10 mouse cellular contexts compared by ENCODE assay signal in genomic region chr10:121585056-121585790, GRCm38 (mm10). TPM values are rescaled to one million over a fixed set of nuclear protein-coding genes. Genes with fewer than 3 reads are reported as not detected.
DNase-seq lines count a peak whose midpoint lies in the region; ATAC-seq and TF ChIP-seq lines count a peak whose summit lies in the region.
"Had no signal": no experiment of that assay in that cellular context is flagged by ENCODE, and none has a peak within 500 bp of the region (broad histone marks: within the 10 kb centered on the region; RNA-seq: fewer than 3 reads in every experiment).

No protein-coding gene starts in this region.

- peak overlapping the region; percentile 70 for H3K4me2 ChIP-seq in lung, embryonic 16.5 days (ENCODE audit: low read depth, low read length)
- peak overlapping the region; percentile 82 for H3K4me2 ChIP-seq in forebrain, embryonic 14.5 days (ENCODE audit: low read length)
- peak overlapping the region; percentile 84 for H3K4me2 ChIP-seq in liver, embryonic 14.5 days (ENCODE audit: low read depth)
- peak overlapping the region; percentile 69 for H3K4me2 ChIP-seq in stomach, postnatal 0 days (replicated peaks; ENCODE audit: low read depth)

- WGBS in lung, embryonic 16.5 days = 78% methylated on average over 20 of the region's 20 CpGs
- 90% methylated on average over 20 of the region's 20 CpGs for WGBS in forebrain, embryonic 14.5 days
- WGBS in liver, embryonic 14.5 days (ENCODE audit: insufficient replicate concordance) = 70% methylated on average over 20 of the region's 20 CpGs
- WGBS in stomach, postnatal 0 days = 73% methylated on average over 20 of the region's 20 CpGs

- no peak overlapping the region for H3K27ac ChIP-seq in lung, embryonic 16.5 days (ENCODE audit: low read length)
- H3K27ac ChIP-seq in forebrain, embryonic 14.5 days (ENCODE audit: low read depth, low read length) = no peak overlapping the region
- no peak overlapping the region for H3K27ac ChIP-seq in liver, embryonic 14.5 days
- H3K27ac ChIP-seq in stomach, postnatal 0 days (replicated peaks) = no peak overlapping the region

- H3K27me3 ChIP-seq in lung, embryonic 16.5 days (ENCODE audit: control insufficient read depth, insufficient read depth, low read depth, low read length) = no peaks in the 10 kb centered on the region
- H3K27me3 ChIP-seq in forebrain, embryonic 14.5 days (replicated peaks; ENCODE audit: control insufficient read depth, insufficient read depth, low read length) = no peaks in the 10 kb centered on the region
- H3K27me3 ChIP-seq in liver, embryonic 14.5 days (ENCODE audit: control insufficient read depth, insufficient read depth, low read length) = no peaks in the 10 kb centered on the region
- no peaks in the 10 kb centered on the region for H3K27me3 ChIP-seq in stomach, postnatal 0 days (ENCODE audit: control insufficient read depth, insufficient read depth, low read length)

- peaks cover 36% of the 10 kb centered on the region for H3K36me3 ChIP-seq in lung, embryonic 16.5 days (ENCODE audit: control insufficient read depth, insufficient read depth, low read length)
- peaks cover 43% of the 10 kb centered on the region for H3K36me3 ChIP-seq in forebrain, embryonic 14.5 days (ENCODE audit: control insufficient read depth, insufficient read depth, low read length)
- peaks cover 23% of the 10 kb centered on the region for H3K36me3 ChIP-seq in liver, embryonic 14.5 days (replicated peaks; ENCODE audit: control insufficient read depth, insufficient read depth, low read depth)
- peaks cover 10% of the 10 kb centered on the region for H3K36me3 ChIP-seq in stomach, postnatal 0 days (ENCODE audit: control insufficient read depth, insufficient read depth, low read length)

- TF ChIP-seq EP300 in liver, embryonic 14.5 days (IDR thresholded peaks at IDR 0.05; ENCODE audit: low read depth) = no peak
- TF ChIP-seq EP300 in stomach, postnatal 0 days (optimal IDR thresholded peaks at IDR 0.05) = no peak

- ATAC-seq in lung, embryonic 16.5 days (ENCODE audit: low read depth) = no peak
- no peak for ATAC-seq in forebrain, embryonic 14.5 days
- ATAC-seq in liver, embryonic 14.5 days (ENCODE audit: insufficient read depth) = no peak
- ATAC-seq in stomach, postnatal 0 days (ENCODE audit: low FRiP score, low TSS enrichment) = no peak

- peak overlapping the region; percentile 89 for H3K9ac ChIP-seq in lung, embryonic 16.5 days (ENCODE audit: low read length)
- H3K9ac ChIP-seq in forebrain, embryonic 14.5 days (ENCODE audit: low read length) = peak overlapping the region; percentile 78; the same call in 1 of the 2 replicates
- peak overlapping the region; percentile 92 for H3K9ac ChIP-seq in liver, embryonic 14.5 days (replicated peaks)
- H3K9ac ChIP-seq in stomach, postnatal 0 days (ENCODE audit: low read length) = peak overlapping the region; percentile 95; the same call in 1 of the 2 replicates

- peak overlapping the region; percentile 88 for H3K4me3 ChIP-seq in lung, embryonic 16.5 days (ENCODE audit: low read length)
- H3K4me3 ChIP-seq in forebrain, embryonic 14.5 days (ENCODE audit: low read depth, low read length) = peak overlapping the region; percentile 87
- H3K4me3 ChIP-seq in liver, embryonic 14.5 days (ENCODE audit: insufficient read depth in 1 of 2, low read depth in 2 of 2, low read length in 2 of 2) = peak overlapping the region; percentile 75 to 98
- peak overlapping the region; percentile 86 for H3K4me3 ChIP-seq in stomach, postnatal 0 days (ENCODE audit: low read depth, low read length)

- H3K4me1 ChIP-seq in lung, embryonic 16.5 days (replicated peaks; ENCODE audit: control insufficient read depth, insufficient read depth, low read length) = peaks cover 4% of the 10 kb centered on the region; the same call in 1 of the 2 replicates
- peaks cover 8% of the 10 kb centered on the region; the same call in 1 of the 2 replicates for H3K4me1 ChIP-seq in forebrain, embryonic 14.5 days (ENCODE audit: control insufficient read depth, insufficient read depth, low read length)
- peaks cover 9 to 12% of the 10 kb centered on the region in 2 experiments for H3K4me1 ChIP-seq in liver, embryonic 14.5 days (replicated peaks; ENCODE audit: control insufficient read depth in 2 of 2, insufficient read depth in 2 of 2, low read length in 1 of 2)
- H3K4me1 ChIP-seq in stomach, postnatal 0 days (replicated peaks; ENCODE audit: control insufficient read depth, insufficient read depth) = no peaks in the 10 kb centered on the region

- no peaks in the 10 kb centered on the region for H3K9me3 ChIP-seq in lung, embryonic 16.5 days (ENCODE audit: control insufficient read depth, low read length)
- no peaks in the 10 kb centered on the region for H3K9me3 ChIP-seq in forebrain, embryonic 14.5 days (replicated peaks; ENCODE audit: control insufficient read depth, low read length)
- H3K9me3 ChIP-seq in liver, embryonic 14.5 days (ENCODE audit: control insufficient read depth, low read length) = no peaks in the 10 kb centered on the region
- H3K9me3 ChIP-seq in stomach, postnatal 0 days (ENCODE audit: control insufficient read depth, low read length) = no peaks in the 10 kb centered on the region

- no peak for TF ChIP-seq CTCF in liver, embryonic 14.5 days (IDR thresholded peaks at IDR 0.05; ENCODE audit: low read depth)
- no peak for TF ChIP-seq CTCF in stomach, postnatal 0 days (IDR thresholded peaks at IDR 0.05; ENCODE audit: low read depth)

- no peak for DNase-seq in lung, postnatal 25 days (ENCODE audit: low spot score)
- DNase-seq in forebrain, embryonic 14.5 days (ENCODE audit: low spot score) = no peak
- no peak for DNase-seq in liver, embryonic 14.5 days (ENCODE audit: low read depth in 3 of 3, low spot score in 3 of 3)
- no peak for DNase-seq in stomach, postnatal 0 days (ENCODE audit: low spot score)
- no peak for DNase-seq in right cerebral cortex, adult 18-20 months
- no peak for DNase-seq in frontal cortex, adult 2 months (ENCODE audit: extremely low spot score in 1 of 2, low spot score in 1 of 2)
- DNase-seq in frontal cortex, postnatal 14 days (ENCODE audit: low spot score in 2 of 2) = no peak
- DNase-seq: cerebellum, postnatal 36 days had no signal

RNA-seq across cellular contexts. Expression of gene Tbk1, which starts 1.4 kb away (rescaled TPM):
- 37.0 and 39.2 TPM in 2 replicates for polyA plus RNA-seq in lung, embryonic 16.5 days (2015; fragmentation: Nextera tagmentation; extraction: Ambion mirVana)
- polyA plus RNA-seq in forebrain, embryonic 14.5 days (2014; fragmentation: Nextera tagmentation; extraction: Ambion mirVana) = 34.7 and 38.3 TPM in 2 replicates
- polyA plus RNA-seq in liver, embryonic 14.5 days (2012; rRNA removed) = 6.6 and 13.6 TPM in 2 replicates
- polyA plus RNA-seq in liver, embryonic 14.5 days (2014; fragmentation: Nextera tagmentation; extraction: Ambion mirVana) = 17.1 and 18.0 TPM in 2 replicates
- polyA plus RNA-seq in stomach, postnatal 0 days (2015; fragmentation: Nextera tagmentation; extraction: Ambion mirVana) = 16.6 TPM in 2 replicates
- 45.2 and 50.4 TPM in 2 replicates for polyA plus RNA-seq in frontal cortex, adult 2 months (2012; rRNA removed)

RNA-seq across cellular contexts. Expression of gene Xpot, which starts 40.9 kb away (rescaled TPM):
- 35.4 and 42.8 TPM in 2 replicates for polyA plus RNA-seq in lung, embryonic 16.5 days (2015; fragmentation: Nextera tagmentation; extraction: Ambion mirVana)
- polyA plus RNA-seq in forebrain, embryonic 14.5 days (2014; fragmentation: Nextera tagmentation; extraction: Ambion mirVana) = 29.5 and 38.1 TPM in 2 replicates
- 40.3 and 47.4 TPM in 2 replicates for polyA plus RNA-seq in liver, embryonic 14.5 days (2012; rRNA removed)
- 26.2 and 31.4 TPM in 2 replicates for polyA plus RNA-seq in liver, embryonic 14.5 days (2014; fragmentation: Nextera tagmentation; extraction: Ambion mirVana)
- 24.5 and 24.8 TPM in 2 replicates for polyA plus RNA-seq in stomach, postnatal 0 days (2015; fragmentation: Nextera tagmentation; extraction: Ambion mirVana)
- 71.6 and 72.6 TPM in 2 replicates for polyA plus RNA-seq in frontal cortex, adult 2 months (2012; rRNA removed)

RNA-seq across cellular contexts. Expression of gene D930020B18Rik, which starts 56.2 kb away (rescaled TPM):
- polyA plus RNA-seq in lung, embryonic 16.5 days (2015; fragmentation: Nextera tagmentation; extraction: Ambion mirVana) = 0.30 and 0.38 TPM in 2 replicates
- polyA plus RNA-seq in forebrain, embryonic 14.5 days (2014; fragmentation: Nextera tagmentation; extraction: Ambion mirVana) = 0.18 and 0.26 TPM in 2 replicates
- polyA plus RNA-seq in liver, embryonic 14.5 days (2012; rRNA removed) = not detected in 2 replicates
- polyA plus RNA-seq in liver, embryonic 14.5 days (2014; fragmentation: Nextera tagmentation; extraction: Ambion mirVana) = 0.04 TPM in 1 of 2 replicates, not detected in the other
- polyA plus RNA-seq in stomach, postnatal 0 days (2015; fragmentation: Nextera tagmentation; extraction: Ambion mirVana) = 1.2 and 1.5 TPM in 2 replicates
- polyA plus RNA-seq in frontal cortex, adult 2 months (2012; rRNA removed) = 0.61 and 0.72 TPM in 2 replicates
- polyA plus RNA-seq: spleen, adult 2 months had no signal
